Mouse (Mus musculus) forebrain, embryonic 11.5 days (tissue): ENCODE results near the gene Adig. TPM values are rescaled to one million over a fixed set of nuclear protein-coding genes. Genes with fewer than 3 reads are reported as not detected.

Experiments used
- ATAC-seq: fragments of 200-750 bp; cut with Nextera tagmentation; replicated peaks from 2 replicates; pipeline ENCODE4 v1.8.0; 2017; ENCODE audit warnings: moderate TSS enrichment; ENCODE audit not compliant: low FRiP score
- DNase-seq: peaks from one replicate; pipeline ENCODE4 v3.0.0-alpha.2; 2017; ENCODE audit warnings: low spot score
- H3K27ac ChIP-seq: fragments of 300-500 bp; sonication (generic); 2 replicates; pipeline ENCODE4 v1.5.1; 2014; ENCODE audit warnings: low read depth, low read length
- H3K27me3 ChIP-seq: fragments of 300-500 bp; sonication (generic); 2 replicates; pipeline ENCODE4 v1.6.1; 2014; ENCODE audit warnings: mild to moderate bottlenecking, low read length, mixed read lengths; ENCODE audit not compliant: control insufficient read depth, insufficient read depth
- H3K36me3 ChIP-seq: fragments of 300-500 bp; sonication (generic); 2 replicates; pipeline ENCODE4 v1.6.1; 2014; ENCODE audit warnings: mild to moderate bottlenecking, low read length, moderate library complexity, mixed read lengths; ENCODE audit not compliant: control insufficient read depth, insufficient read depth
- H3K4me1 ChIP-seq: fragments of 300-500 bp; sonication (generic); replicated peaks from 2 replicates; pipeline ENCODE4 v1.6.1; 2014; ENCODE audit warnings: low read length, mixed read lengths; ENCODE audit not compliant: control insufficient read depth, insufficient read depth
- H3K4me2 ChIP-seq: fragments of 300-500 bp; sonication (generic); 2 replicates; pipeline ENCODE4 v1.6.1; 2014; ENCODE audit warnings: low read depth, mild to moderate bottlenecking, low read length, moderate library complexity, mixed read lengths; ENCODE audit not compliant: severe bottlenecking
- H3K4me3 ChIP-seq: fragments of 300-500 bp; sonication (generic); 2 replicates; pipeline ENCODE4 v1.5.1; 2014; ENCODE audit warnings: low read depth, low read length
- H3K9ac ChIP-seq: fragments of 300-500 bp; sonication (generic); 2 replicates; pipeline ENCODE4 v1.6.1; 2014; ENCODE audit warnings: low read length
- H3K9me3 ChIP-seq: fragments of 300-500 bp; sonication (generic); 2 replicates; pipeline ENCODE4 v1.6.1; 2016; ENCODE audit warnings: low read length, mixed read lengths; ENCODE audit not compliant: control insufficient read depth
- WGBS: fragments of 180-500 bp; shearing (Covaris S2); extraction: QIAGEN DNeasy Blood & Tissue Kit; methylation state at CpG from one replicate; pipeline ENCODE4 v1.1.7; 2014; 5-methylcytosine and 5-hydroxymethylcytosine counted together
- polyA plus RNA-seq: library from polyadenylated mRNA; unstranded; fragments of >200 nt; fragmentation: Nextera tagmentation; extraction: Ambion mirVana; gene quantifications from 2 replicates; pipeline ENCODE4 v1.2.1, GENCODE M21; 2014

Adig gene
- polyA plus RNA-seq, 1 experiment from 2014 or later, result not detected

DNA sequence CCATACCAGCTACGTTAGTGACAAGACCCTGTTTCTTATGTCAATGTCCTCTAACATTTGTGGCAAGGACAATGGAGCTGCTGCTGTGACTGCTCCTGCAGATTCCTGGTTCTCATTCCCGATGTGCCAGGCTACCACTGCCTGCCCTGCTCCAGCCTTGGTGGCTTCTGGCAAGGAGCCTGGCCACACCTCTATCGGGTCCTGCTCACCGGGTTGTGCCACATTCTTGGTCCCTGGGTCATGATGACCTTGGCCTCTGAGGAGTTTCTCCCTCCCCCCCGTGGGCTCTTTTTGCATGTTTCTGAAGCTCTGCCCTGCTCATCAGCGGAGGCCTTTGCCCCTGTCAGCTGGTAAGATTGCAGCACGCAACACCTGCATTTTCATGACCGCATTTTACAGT is 20.6 kb downstream of the Adig start:
- no peaks in the 10 kb centered on the region for H3K27me3 ChIP-seq
- no peaks in the 10 kb centered on the region for H3K4me1 ChIP-seq
- H3K4me3 ChIP-seq, result no peak overlapping the region
- DNase-seq, result no peak
- H3K36me3 ChIP-seq, result no peaks in the 10 kb centered on the region
- no peak for ATAC-seq
- H3K4me2 ChIP-seq, result no peak overlapping the region
- H3K27ac ChIP-seq, result no peak overlapping the region
- no peak overlapping the region for H3K9ac ChIP-seq
- 83% methylated on average over 8 of the region's 8 CpGs for WGBS
- H3K9me3 ChIP-seq, result no peaks in the 10 kb centered on the region

DNA sequence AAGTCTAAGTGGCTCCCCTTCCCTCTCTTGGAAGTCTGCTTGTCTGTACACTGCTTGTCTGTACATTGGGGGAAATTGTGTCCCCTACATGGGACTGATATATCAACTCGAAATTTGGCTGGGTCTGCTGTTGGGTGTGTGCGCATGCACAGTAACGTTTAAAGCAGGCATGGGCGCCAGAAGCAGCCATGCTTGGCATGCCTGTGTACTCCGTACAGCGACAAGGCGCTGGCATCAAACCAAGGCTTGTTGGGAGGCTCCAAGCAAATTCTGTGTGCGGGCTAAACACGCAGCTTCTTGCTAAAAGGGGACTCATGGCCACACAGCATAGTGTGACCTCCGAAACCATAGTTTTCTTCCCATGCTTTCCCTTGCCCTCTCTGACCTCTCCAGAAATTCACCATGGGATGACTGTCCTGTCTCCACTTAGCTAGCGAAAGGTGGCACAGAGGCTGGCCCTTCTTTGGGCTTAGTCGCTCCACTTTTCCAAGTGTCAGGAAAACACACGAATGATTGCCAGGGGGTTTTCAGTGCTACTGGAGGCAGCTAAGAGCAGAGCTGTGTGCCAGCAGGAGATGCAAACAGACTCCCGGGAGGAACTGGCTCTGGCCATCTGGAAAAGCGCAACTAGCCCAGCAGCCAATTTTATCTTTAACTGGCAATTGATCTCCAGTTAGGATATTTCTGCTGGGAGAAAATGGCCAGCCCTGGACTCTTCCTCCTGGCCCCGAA is 21.9 kb downstream of the Adig start:
- 87% methylated on average over 16 of the region's 16 CpGs for WGBS
- H3K9me3 ChIP-seq, result no peaks in the 10 kb centered on the region
- DNase-seq, result no peak
- H3K4me1 ChIP-seq, result no peaks in the 10 kb centered on the region
- no peak overlapping the region for H3K4me3 ChIP-seq
- H3K36me3 ChIP-seq, result no peaks in the 10 kb centered on the region
- no peak overlapping the region for H3K9ac ChIP-seq
- no peak for ATAC-seq
- H3K27ac ChIP-seq, result no peak overlapping the region
- H3K4me2 ChIP-seq, result no peak overlapping the region
- no peaks in the 10 kb centered on the region for H3K27me3 ChIP-seq

DNA sequence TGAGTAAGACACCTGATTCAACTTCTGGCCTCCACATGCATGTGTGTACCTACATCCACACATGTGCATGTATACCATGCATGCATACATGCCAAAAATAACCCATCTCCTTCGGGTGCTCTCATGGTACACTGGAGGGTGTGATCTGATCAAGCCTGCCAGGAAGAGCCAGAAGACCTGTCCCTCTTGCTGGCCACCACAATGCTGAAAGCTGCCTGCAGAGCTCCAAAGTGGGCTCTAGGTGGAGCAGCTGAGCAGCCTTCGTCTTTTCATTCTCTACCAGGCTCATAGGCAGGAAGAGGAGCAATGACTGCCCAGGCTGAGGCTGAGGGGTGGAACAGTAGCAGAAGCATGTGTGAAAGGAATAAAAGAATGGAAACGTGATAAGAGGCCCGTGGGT is 31.7 kb downstream of the Adig start:
- DNase-seq (peak; percentile 80), ATAC-seq (peak; percentile 42; the same call in 1 of the 2 replicates)
- Histone ChIP-seq H3K9me3 (no peaks in the 10 kb centered on the region), H3K36me3 (no peaks in the 10 kb centered on the region), H3K27ac (no peak overlapping the region), H3K4me2 (no peak overlapping the region), H3K27me3 (no peaks in the 10 kb centered on the region), H3K9ac (no peak overlapping the region), H3K4me1 (no peaks in the 10 kb centered on the region), H3K4me3 (no peak overlapping the region)
- 6% methylated on average over 4 of the region's 4 CpGs for WGBS

DNA sequence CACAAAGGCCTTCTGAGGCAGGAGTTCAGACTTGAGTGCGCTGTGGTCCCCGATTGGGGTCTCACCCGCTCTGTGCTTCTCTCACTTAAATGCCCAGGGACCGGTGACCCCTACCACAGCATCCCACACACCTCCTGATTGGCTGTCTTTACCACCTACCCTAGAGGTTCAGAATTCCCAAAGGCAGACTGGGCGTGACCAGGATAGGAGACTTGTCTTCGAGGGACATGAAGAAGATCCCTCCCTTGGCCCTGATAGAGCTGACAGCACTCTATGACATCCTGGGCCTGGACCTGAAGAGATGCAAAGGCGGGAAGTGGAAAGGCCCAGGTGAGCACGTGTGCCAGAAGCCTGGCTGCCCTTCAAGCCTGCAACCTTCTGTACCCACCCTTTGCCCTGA is 32.1 kb downstream of the Adig start:
- no peak overlapping the region for H3K4me3 ChIP-seq
- 83% methylated on average over 8 of the region's 8 CpGs for WGBS
- no peaks in the 10 kb centered on the region for H3K9me3 ChIP-seq
- no peaks in the 10 kb centered on the region for H3K4me1 ChIP-seq
- DNase-seq (no peak), ATAC-seq (0 out of 2 replicates have a peak, but pooled peaks have one; percentile 2)
- H3K27ac ChIP-seq, result no peak overlapping the region
- no peaks in the 10 kb centered on the region for H3K36me3 ChIP-seq
- no peak overlapping the region for H3K9ac ChIP-seq
- no peaks in the 10 kb centered on the region for H3K27me3 ChIP-seq
- no peak overlapping the region for H3K4me2 ChIP-seq

DNA sequence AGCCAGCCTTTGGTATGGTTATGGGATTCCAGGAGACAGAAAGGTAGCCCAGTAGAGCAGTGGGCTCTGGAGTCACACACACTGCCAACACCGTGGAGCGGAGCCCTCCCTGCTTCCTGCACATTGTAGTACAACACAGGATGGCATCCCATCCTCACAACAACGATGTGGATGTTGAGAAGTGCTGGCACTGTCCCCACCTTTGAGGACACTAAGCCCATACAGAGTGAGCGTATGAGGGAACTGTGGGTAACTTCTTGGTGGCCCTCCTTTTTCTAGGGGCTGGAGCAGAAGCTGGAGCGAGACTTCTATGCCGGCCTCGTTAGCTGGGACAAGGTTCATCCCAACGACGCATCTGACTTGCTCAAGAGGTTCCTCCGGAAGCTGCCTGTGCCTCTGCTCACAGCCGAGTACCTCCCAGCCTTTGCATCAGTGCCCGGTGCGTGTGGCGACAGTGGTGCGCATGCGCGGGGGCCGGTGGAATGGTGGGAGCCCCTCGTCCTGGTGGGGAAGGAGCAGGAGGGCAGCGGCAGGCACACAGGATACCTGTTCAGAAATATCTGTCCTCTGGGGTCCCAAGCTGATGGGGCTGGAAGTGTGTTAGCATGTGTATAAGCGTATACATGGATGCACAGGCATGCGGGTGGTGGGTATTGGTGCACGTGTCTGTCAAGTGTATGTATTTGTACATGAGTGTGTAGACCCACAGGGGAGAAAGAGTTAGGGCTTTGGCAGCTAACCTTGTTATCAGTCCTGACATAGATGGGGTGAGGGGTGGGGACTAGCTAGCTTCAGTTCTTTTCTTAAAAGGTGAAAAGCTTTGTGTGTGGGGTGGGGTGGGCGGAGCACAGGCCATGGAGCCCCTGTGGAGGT is 37.3 kb downstream of the Adig start:
- H3K36me3 ChIP-seq, result no peaks in the 10 kb centered on the region
- peak overlapping the region; percentile 23 for H3K9ac ChIP-seq
- no peak overlapping the region for H3K27ac ChIP-seq
- DNase-seq (peak; percentile 79), ATAC-seq (peak; percentile 58)
- H3K4me2 ChIP-seq, result peak overlapping the region; percentile 32; the same call in 1 of the 2 replicates
- H3K9me3 ChIP-seq, result no peaks in the 10 kb centered on the region
- H3K27me3 ChIP-seq, result no peaks in the 10 kb centered on the region
- no peak overlapping the region for H3K4me3 ChIP-seq
- no peaks in the 10 kb centered on the region for H3K4me1 ChIP-seq
- 43% methylated on average over 24 of the region's 24 CpGs for WGBS

DNA sequence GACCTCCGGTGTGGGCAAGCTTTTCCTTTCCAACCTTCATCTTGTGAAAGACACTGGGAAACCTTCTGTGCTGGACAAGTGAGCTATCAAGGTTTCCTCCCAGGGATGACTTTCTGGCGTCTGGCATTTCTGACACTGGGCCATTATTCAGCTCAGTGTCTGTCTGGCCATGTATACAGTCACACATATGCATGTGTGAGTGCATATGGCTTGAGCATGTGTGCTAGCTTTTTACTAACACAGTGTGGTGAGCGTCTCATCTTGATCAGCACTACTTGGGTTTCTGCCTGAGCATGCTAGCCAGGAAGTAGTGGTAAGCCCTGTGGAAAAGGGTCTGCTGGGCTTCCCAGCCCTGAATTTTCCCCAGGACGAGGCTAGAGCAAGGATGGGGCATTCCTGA is 38.9 kb downstream of the Adig start:
- no peak overlapping the region for H3K4me3 ChIP-seq
- H3K9me3 ChIP-seq, result no peaks in the 10 kb centered on the region
- no peak for ATAC-seq
- 66% methylated on average over 4 of the region's 4 CpGs for WGBS
- no peaks in the 10 kb centered on the region for H3K4me1 ChIP-seq
- H3K9ac ChIP-seq, result no peak overlapping the region
- H3K36me3 ChIP-seq, result no peaks in the 10 kb centered on the region
- H3K4me2 ChIP-seq, result no peak overlapping the region
- no peak overlapping the region for H3K27ac ChIP-seq
- H3K27me3 ChIP-seq, result no peaks in the 10 kb centered on the region
- DNase-seq, result no peak

DNA sequence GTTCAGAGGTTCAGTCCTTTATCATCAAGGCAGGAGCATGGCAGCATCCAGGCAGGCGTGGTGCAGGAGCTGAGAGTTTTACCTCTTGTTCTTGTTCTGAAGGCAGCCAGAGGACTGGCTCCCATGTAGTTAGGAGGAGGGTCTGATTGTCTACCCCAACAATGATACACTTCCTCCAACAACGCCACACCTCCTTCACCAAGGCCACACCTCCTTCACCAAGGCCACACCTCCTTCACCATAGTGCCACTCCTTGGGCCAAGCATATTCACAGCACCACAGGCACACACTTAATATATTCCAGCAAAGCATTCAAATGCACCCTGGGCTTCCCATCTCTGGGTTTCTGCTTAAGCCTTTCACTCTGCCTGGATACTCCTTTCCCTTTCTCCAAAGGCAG is 42.9 kb downstream of the Adig start:
- no peak overlapping the region for H3K4me2 ChIP-seq
- ATAC-seq (no peak), DNase-seq (no peak)
- no peaks in the 10 kb centered on the region for H3K9me3 ChIP-seq
- H3K9ac ChIP-seq, result no peak overlapping the region
- no peaks in the 10 kb centered on the region; the same call in 1 of the 2 replicates for H3K4me1 ChIP-seq
- no peaks in the 10 kb centered on the region for H3K36me3 ChIP-seq
- no peaks in the 10 kb centered on the region for H3K27me3 ChIP-seq
- no peak overlapping the region for H3K4me3 ChIP-seq
- H3K27ac ChIP-seq, result no peak overlapping the region
- 75% methylated on average over 2 of the region's 2 CpGs for WGBS

DNA sequence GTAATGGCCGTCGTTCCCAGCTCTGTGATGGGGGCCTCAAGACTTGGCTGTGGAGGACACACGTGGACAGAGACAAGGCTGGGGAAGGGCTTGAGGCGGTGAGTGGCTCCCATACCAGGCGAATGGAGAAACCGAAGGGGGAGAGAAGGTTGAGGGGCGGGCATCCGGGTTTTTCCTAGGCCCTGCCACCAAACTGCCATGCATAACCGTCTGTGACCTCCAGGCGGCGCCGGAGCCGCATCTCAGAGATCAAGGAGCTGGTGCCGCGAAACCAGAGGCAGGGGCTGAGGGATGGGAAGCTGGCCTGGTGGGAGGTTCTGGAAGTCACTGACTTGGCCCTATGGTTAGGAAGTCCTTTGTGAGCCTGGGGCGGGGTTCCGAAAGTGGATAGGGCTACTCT is 44.3 kb downstream of the Adig start:
- Histone ChIP-seq H3K27ac (no peak overlapping the region), H3K4me1 (no peaks in the 10 kb centered on the region; the same call in 1 of the 2 replicates), H3K9me3 (no peaks in the 10 kb centered on the region), H3K4me3 (no peak overlapping the region), H3K4me2 (no peak overlapping the region), H3K36me3 (no peaks in the 10 kb centered on the region), H3K9ac (peak overlapping the region; percentile 29), H3K27me3 (no peaks in the 10 kb centered on the region)
- ATAC-seq (peak; percentile 76), DNase-seq (peak; percentile 90)
- WGBS, result 2% methylated on average over 17 of the region's 17 CpGs
